Comparison of ENCODE assay signal across 8 mouse cellular contexts in genomic region chr5:107287254-107287907, GRCm38 (mm10). TPM values are rescaled to one million over a fixed set of nuclear protein-coding genes. Genes with fewer than 3 reads are reported as not detected.
DNase-seq lines count a peak whose midpoint lies in the region; ATAC-seq and TF ChIP-seq lines count a peak whose summit lies in the region.

No protein-coding gene starts in this region.

- peak; percentile 42 for DNase-seq in urinary bladder, postnatal 10 days (ENCODE audit: low spot score)
- DNase-seq in urinary bladder, adult 2 months (ENCODE audit: low spot score): no peak
- DNase-seq in c-Kit-negative CD71-positive TER-119-positive erythroid progenitor cells, embryonic 14.5 days (ENCODE audit: low read depth, low spot score): peak; percentile 55
- DNase-seq in gastrocnemius, postnatal 10 days: peak; percentile 81
- DNase-seq in lung, adult 2 months: peak; percentile 70
- DNase-seq in retina, adult 2 months (ENCODE audit: low read depth, low spot score): peak; percentile 54
- peak; percentile 80 for DNase-seq in urinary bladder, postnatal 25 days (ENCODE audit: low spot score)

- peak overlapping the region; percentile 56 for H3K4me3 ChIP-seq in lung, adult 2 months (replicated peaks; ENCODE audit: extremely low read depth, low read depth, low read length)

- TF ChIP-seq CTCF in lung, adult 2 months (IDR thresholded peaks at IDR 0.05; ENCODE audit: insufficient read depth, low read length): 0 out of 2 replicates have a peak, but pooled peaks have one; percentile 10

- peak; percentile 49 for ATAC-seq in inflammation-experienced regulatory T-cells, adult 6 months

- no peak for TF ChIP-seq POLR2A in lung, adult 2 months (IDR thresholded peaks at IDR 0.05; ENCODE audit: borderline replicate concordance, extremely low read depth, low read depth, low read length)

- WGBS in lung, adult 2 months: 16% methylated on average over 6 of the region's 6 CpGs

- peaks cover 15% of the 10 kb centered on the region for H3K4me1 ChIP-seq in lung, adult 2 months (ENCODE audit: control insufficient read depth, insufficient read depth, low read length)

RNA-seq across cellular contexts. Expression of gene Tgfbr3, which starts 2.0 kb away (rescaled TPM):
- 42.5 and 61.3 TPM in 2 replicates for polyA plus RNA-seq in urinary bladder, adult 2 months (2012; rRNA removed)
- 10 to 100 TPM; 37.3 to 42.6 TPM for total RNA-seq in gastrocnemius, postnatal 10 days (2021)
- 10 to 100 TPM in 2 of 3 experiments, 1 to 10 TPM in 1; 2.1 to 17.2 (median 11.8) TPM for polyA plus RNA-seq in inflammation-experienced regulatory T-cells, adult 6 months (2017; shearing (Covaris generic))
- polyA plus RNA-seq in lung, adult 2 months (2012; rRNA removed): 44.8 and 47.3 TPM in 2 replicates

RNA-seq across cellular contexts. Expression of gene Brdt, which starts 43.6 kb away (rescaled TPM):
- 2.5 and 2.7 TPM in 2 replicates for polyA plus RNA-seq in urinary bladder, adult 2 months (2012; rRNA removed)
- 1 to 10 TPM; 4.3 to 4.4 TPM for total RNA-seq in gastrocnemius, postnatal 10 days (2021)
- under 1 TPM in 1 of 3 experiments, not detected in 2; 0.62 TPM for polyA plus RNA-seq in inflammation-experienced regulatory T-cells, adult 6 months (2017; shearing (Covaris generic))
- 0.71 and 1.1 TPM in 2 replicates for polyA plus RNA-seq in lung, adult 2 months (2012; rRNA removed)
